Mouse (Mus musculus): Measurements from ENCODE around the gene Aox3. TPM values are rescaled to one million over a fixed set of nuclear protein-coding genes. Genes with fewer than 3 reads are reported as not detected.

The Aox3 gene
- polyA plus RNA-seq, 1 experiment = 0.43 TPM

DNA sequence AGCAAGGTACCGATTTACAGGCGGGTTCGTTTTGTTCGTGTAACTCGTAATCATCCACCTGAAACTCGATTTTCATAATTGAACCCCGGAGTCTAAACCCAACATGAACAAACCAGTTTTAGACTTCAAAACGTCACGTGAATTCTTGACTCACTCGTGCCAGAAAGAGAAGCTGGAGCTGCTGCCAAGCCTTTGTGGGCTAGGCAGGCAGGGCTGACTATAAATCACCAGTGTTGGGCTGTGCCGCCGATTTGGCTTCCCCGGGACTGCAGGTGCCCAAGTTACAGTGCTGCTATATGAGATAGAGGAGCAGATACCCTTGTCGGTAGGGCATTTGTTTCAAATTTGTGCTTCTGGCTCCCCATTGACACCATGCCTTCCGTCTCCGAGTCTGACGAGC lies 97.3 kb downstream of the Aox3 start, which contains the start of gene Aox4:
Gene Aox4 (plus strand): TSS at position 195 of the 400 bp plus-strand sequence.
- Histone ChIP-seq H3K4me1 (replicated peaks; ENCODE audit: control insufficient read depth, insufficient read depth, low read length) (no peaks in the 10 kb centered on the region), H3K36me3 (ENCODE audit: control insufficient read depth, insufficient read depth, low read length) (no peaks in the 10 kb centered on the region), H3K27me3 (ENCODE audit: control insufficient read depth, insufficient read depth, low read length) (no peaks in the 10 kb centered on the region), H3K27ac (ENCODE audit: control insufficient read depth, insufficient read depth, low read length) (no peak within 1 kb of the TSS), H3K4me3 (ENCODE audit: control insufficient read depth, insufficient read depth, low read length) (no peak within 1 kb of the TSS)
- TF ChIP-seq CTCF (IDR thresholded peaks at IDR 0.05; ENCODE audit: borderline replicate concordance, control insufficient read depth, extremely low read depth, insufficient read depth, low read length, poor library complexity) (no peak), POLR2A (IDR thresholded peaks at IDR 0.05; ENCODE audit: control insufficient read depth, extremely low read depth, insufficient read depth, low read length, poor library complexity) (no peak)
- WGBS = 8% methylated on average over 17 of the region's 17 CpGs
- DNase-seq = no peak

DNA sequence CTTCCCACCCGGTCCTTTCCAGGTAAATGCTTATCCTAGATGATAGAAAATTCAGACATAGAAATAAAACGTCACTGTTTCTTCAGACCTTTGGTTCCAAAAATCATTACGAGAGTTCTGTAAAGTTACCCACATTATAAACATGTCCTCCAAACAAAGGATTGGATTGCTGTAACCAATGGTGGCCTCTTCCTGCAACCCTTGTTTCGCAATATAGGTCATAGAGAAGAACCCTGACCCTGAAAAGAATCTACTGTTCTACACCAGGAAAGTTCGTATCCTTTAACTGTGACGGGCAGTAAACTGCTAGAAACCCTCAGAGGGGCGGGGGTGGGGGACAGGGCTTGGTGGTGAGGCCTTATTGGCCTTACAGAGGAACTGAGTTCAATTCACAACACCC lies 99.9 kb downstream of the Aox3 start:
- no peaks in the 10 kb centered on the region for H3K36me3 ChIP-seq (ENCODE audit: control insufficient read depth, insufficient read depth, low read length)
- DNase-seq = no peak
- H3K27ac ChIP-seq (ENCODE audit: control insufficient read depth, insufficient read depth, low read length) = no peak overlapping the region
- no peaks in the 10 kb centered on the region for H3K27me3 ChIP-seq (ENCODE audit: control insufficient read depth, insufficient read depth, low read length)
- H3K4me1 ChIP-seq (replicated peaks; ENCODE audit: control insufficient read depth, insufficient read depth, low read length) = no peaks in the 10 kb centered on the region
- 93% methylated on average over 7 of the region's 7 CpGs for WGBS
- no peak overlapping the region for H3K4me3 ChIP-seq (ENCODE audit: control insufficient read depth, insufficient read depth, low read length)
- TF ChIP-seq CTCF (IDR thresholded peaks at IDR 0.05; ENCODE audit: borderline replicate concordance, control insufficient read depth, extremely low read depth, insufficient read depth, low read length, poor library complexity) (no peak), POLR2A (IDR thresholded peaks at IDR 0.05; ENCODE audit: control insufficient read depth, extremely low read depth, insufficient read depth, low read length, poor library complexity) (no peak)

DNA sequence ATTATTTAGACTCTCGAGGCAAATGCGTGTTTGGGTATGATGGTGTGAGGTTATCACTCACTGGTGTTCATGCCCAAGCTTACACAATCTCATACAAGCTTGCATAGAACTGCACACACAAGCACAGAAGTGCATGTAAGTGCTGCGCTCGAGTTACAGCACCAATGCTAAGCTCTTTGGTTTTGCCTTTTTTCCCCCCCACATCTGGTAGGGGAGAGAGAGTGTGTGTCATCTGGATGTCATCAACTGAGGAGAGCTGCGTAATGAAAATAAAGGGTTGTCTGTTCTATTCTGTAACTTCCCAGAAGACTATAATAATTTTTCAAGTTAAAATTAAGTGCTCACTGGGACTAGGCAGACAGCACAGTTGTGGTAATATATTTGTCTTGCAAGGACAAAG lies 100.9 kb downstream of the Aox3 start:
- no peaks in the 10 kb centered on the region for H3K36me3 ChIP-seq (ENCODE audit: control insufficient read depth, insufficient read depth, low read length)
- no peak for TF ChIP-seq POLR2A (IDR thresholded peaks at IDR 0.05; ENCODE audit: control insufficient read depth, extremely low read depth, insufficient read depth, low read length, poor library complexity)
- no peak for TF ChIP-seq CTCF (IDR thresholded peaks at IDR 0.05; ENCODE audit: borderline replicate concordance, control insufficient read depth, extremely low read depth, insufficient read depth, low read length, poor library complexity)
- H3K4me3 ChIP-seq (ENCODE audit: control insufficient read depth, insufficient read depth, low read length) = no peak overlapping the region
- no peak for DNase-seq
- H3K27ac ChIP-seq (ENCODE audit: control insufficient read depth, insufficient read depth, low read length) = no peak overlapping the region
- 95% methylated on average over 5 of the region's 5 CpGs for WGBS
- no peaks in the 10 kb centered on the region for H3K27me3 ChIP-seq (ENCODE audit: control insufficient read depth, insufficient read depth, low read length)
- no peaks in the 10 kb centered on the region for H3K4me1 ChIP-seq (replicated peaks; ENCODE audit: control insufficient read depth, insufficient read depth, low read length)

DNA sequence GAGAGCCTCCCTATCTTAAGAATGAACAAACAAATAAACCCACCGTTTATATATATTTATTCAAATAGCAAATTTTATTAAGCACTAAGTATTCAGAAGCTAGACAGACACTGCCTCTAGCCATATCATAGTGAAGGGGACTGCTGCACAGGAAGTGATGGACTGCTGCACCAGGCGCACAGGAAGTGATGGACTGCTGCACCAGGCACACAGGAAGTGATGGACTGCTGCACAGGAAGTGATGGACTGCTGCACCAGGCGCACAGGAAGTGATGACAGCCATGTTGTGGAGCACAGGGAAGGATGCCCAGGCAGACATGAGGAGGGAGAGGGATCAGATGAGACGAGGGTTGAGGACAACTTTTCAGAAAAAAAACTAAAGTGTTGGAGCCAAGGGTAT lies 102.4 kb downstream of the Aox3 start:
- whole genome bisulfite sequencing = 91% methylated on average over 4 of the region's 4 CpGs
- DNase-seq = no peak
- Histone ChIP-seq H3K27me3 (ENCODE audit: control insufficient read depth, insufficient read depth, low read length) (no peaks in the 10 kb centered on the region), H3K4me1 (replicated peaks; ENCODE audit: control insufficient read depth, insufficient read depth, low read length) (no peaks in the 10 kb centered on the region), H3K4me3 (ENCODE audit: control insufficient read depth, insufficient read depth, low read length) (no peak overlapping the region), H3K27ac (ENCODE audit: control insufficient read depth, insufficient read depth, low read length) (no peak overlapping the region), H3K36me3 (ENCODE audit: control insufficient read depth, insufficient read depth, low read length) (no peaks in the 10 kb centered on the region)
- TF ChIP-seq POLR2A (IDR thresholded peaks at IDR 0.05; ENCODE audit: control insufficient read depth, extremely low read depth, insufficient read depth, low read length, poor library complexity) = no peak
- TF ChIP-seq CTCF (IDR thresholded peaks at IDR 0.05; ENCODE audit: borderline replicate concordance, control insufficient read depth, extremely low read depth, insufficient read depth, low read length, poor library complexity) = no peak

DNA sequence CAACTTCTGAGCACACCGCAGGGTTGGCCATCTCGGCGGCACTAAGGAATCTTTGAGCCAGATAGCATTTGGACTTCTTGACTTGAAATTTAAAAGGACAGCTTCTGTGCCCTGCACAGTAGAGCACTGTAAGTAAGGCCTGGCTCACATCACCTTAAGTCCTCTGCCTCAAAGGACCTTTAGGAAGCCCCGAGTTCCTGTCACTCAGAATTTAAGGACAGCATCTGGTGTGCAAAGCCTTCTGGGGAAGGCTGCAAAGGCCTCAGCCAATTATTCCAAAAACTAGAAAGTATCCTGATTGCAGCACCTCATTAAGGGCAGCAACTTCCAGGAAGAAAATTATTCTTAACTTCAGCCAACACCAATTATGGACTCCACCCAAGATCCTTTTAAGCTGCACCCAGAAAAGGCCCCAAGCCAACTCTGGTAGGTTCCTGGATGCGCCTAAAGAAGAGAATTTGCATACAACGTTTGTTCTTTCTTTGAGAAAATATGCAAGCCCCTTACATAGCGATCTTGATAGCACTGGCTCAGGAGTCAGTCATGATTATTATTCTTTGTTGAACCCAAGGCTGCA lies 103.1 kb downstream of the Aox3 start:
- H3K36me3 ChIP-seq (ENCODE audit: control insufficient read depth, insufficient read depth, low read length) = no peaks in the 10 kb centered on the region
- H3K4me3 ChIP-seq (ENCODE audit: control insufficient read depth, insufficient read depth, low read length) = no peak overlapping the region
- H3K27ac ChIP-seq (ENCODE audit: control insufficient read depth, insufficient read depth, low read length) = no peak overlapping the region
- no peak for TF ChIP-seq POLR2A (IDR thresholded peaks at IDR 0.05; ENCODE audit: control insufficient read depth, extremely low read depth, insufficient read depth, low read length, poor library complexity)
- TF ChIP-seq CTCF (IDR thresholded peaks at IDR 0.05; ENCODE audit: borderline replicate concordance, control insufficient read depth, extremely low read depth, insufficient read depth, low read length, poor library complexity) = no peak
- H3K27me3 ChIP-seq (ENCODE audit: control insufficient read depth, insufficient read depth, low read length) = no peaks in the 10 kb centered on the region
- 97% methylated on average over 7 of the region's 7 CpGs for WGBS
- no peaks in the 10 kb centered on the region for H3K4me1 ChIP-seq (replicated peaks; ENCODE audit: control insufficient read depth, insufficient read depth, low read length)
- DNase-seq = no peak

DNA sequence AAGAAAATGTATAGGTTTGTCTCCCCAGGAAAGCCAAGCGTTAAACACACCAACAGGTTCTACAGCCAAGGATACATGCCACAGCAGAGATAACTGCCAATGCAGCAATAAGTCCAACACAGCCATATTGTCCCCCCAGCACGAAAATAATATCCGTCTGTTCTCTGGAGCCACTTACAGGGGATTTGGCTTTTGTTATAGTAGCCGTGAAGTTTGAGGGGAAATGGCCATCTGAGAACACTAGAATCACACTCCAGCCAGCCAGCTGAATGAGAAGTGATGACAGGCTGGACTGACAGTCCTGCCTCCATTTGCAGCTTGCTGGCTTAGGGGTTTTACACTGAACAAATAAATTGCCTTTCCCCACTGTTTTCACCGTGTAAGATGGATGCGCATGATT lies 108.1 kb downstream of the Aox3 start:
- H3K4me1 ChIP-seq (replicated peaks; ENCODE audit: control insufficient read depth, insufficient read depth, low read length) = no peaks in the 10 kb centered on the region
- H3K36me3 ChIP-seq (ENCODE audit: control insufficient read depth, insufficient read depth, low read length) = no peaks in the 10 kb centered on the region
- H3K27me3 ChIP-seq (ENCODE audit: control insufficient read depth, insufficient read depth, low read length) = no peaks in the 10 kb centered on the region
- 93% methylated on average over 6 of the region's 6 CpGs for WGBS
- TF ChIP-seq POLR2A (IDR thresholded peaks at IDR 0.05; ENCODE audit: control insufficient read depth, extremely low read depth, insufficient read depth, low read length, poor library complexity) (no peak), CTCF (IDR thresholded peaks at IDR 0.05; ENCODE audit: borderline replicate concordance, control insufficient read depth, extremely low read depth, insufficient read depth, low read length, poor library complexity) (no peak)
- DNase-seq = no peak
- no peak overlapping the region for H3K27ac ChIP-seq (ENCODE audit: control insufficient read depth, insufficient read depth, low read length)
- no peak overlapping the region for H3K4me3 ChIP-seq (ENCODE audit: control insufficient read depth, insufficient read depth, low read length)

DNA sequence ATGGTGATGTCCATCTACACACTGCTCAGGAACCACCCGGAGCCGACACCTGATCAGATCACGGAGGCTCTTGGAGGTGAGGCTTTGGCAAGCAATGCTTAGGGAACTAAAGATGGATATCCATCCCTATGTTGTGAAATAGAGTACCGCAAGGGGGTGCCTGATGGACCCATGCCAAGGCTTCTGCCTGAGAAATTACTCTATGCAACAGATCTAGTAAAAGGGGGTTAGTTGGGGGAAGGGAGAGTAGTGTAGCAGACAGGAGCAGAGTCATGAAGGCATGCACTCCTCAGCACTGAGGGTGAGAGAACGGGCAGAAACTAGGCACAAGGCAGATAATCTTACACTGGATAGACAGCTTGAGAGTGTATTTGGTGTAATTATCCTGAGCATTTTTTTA lies 108.9 kb downstream of the Aox3 start:
- WGBS = 93% methylated on average over 5 of the region's 5 CpGs
- no peaks in the 10 kb centered on the region for H3K27me3 ChIP-seq (ENCODE audit: control insufficient read depth, insufficient read depth, low read length)
- TF ChIP-seq POLR2A (IDR thresholded peaks at IDR 0.05; ENCODE audit: control insufficient read depth, extremely low read depth, insufficient read depth, low read length, poor library complexity) (no peak), CTCF (IDR thresholded peaks at IDR 0.05; ENCODE audit: borderline replicate concordance, control insufficient read depth, extremely low read depth, insufficient read depth, low read length, poor library complexity) (no peak)
- no peak for DNase-seq
- H3K27ac ChIP-seq (ENCODE audit: control insufficient read depth, insufficient read depth, low read length) = no peak overlapping the region
- H3K4me3 ChIP-seq (ENCODE audit: control insufficient read depth, insufficient read depth, low read length) = no peak overlapping the region
- no peaks in the 10 kb centered on the region for H3K4me1 ChIP-seq (replicated peaks; ENCODE audit: control insufficient read depth, insufficient read depth, low read length)
- H3K36me3 ChIP-seq (ENCODE audit: control insufficient read depth, insufficient read depth, low read length) = no peaks in the 10 kb centered on the region

All from thymus, adult 2 months (tissue).